Mouse (Mus musculus) midbrain, embryonic 11.5 days (tissue): ENCODE measurements at regions not wholly inside any gene's neighbourhood (a gene's known extent, or its start where the extent isn't known, plus 50 kb on each side); places are given as distances from the start of the nearest gene placed in this dataset.
A peak's percentile ranks its signal among the peaks of the same experiment; 100 is the strongest.

ENCODE experiments used
- ATAC-seq: fragments of 200-750 bp; cut with Nextera tagmentation; 2 replicates; pipeline ENCODE4 v1.8.0; 2017; ENCODE audit warnings: moderate TSS enrichment, moderate library complexity; ENCODE audit not compliant: low FRiP score
- DNase-seq: peaks from one replicate; pipeline ENCODE4 v3.0.0; 2015; ENCODE audit warnings: low spot score; ENCODE audit errors: missing footprints
- H3K27ac ChIP-seq: fragments of 300-500 bp; sonication (generic); 2 replicates; pipeline ENCODE4 v1.5.1; 2014; ENCODE audit warnings: low read depth, low read length
- H3K27me3 ChIP-seq: fragments of 300-500 bp; sonication (generic); 2 replicates; pipeline ENCODE4 v1.6.1; 2014; ENCODE audit warnings: mild to moderate bottlenecking, low read length, moderate library complexity, mixed read lengths; ENCODE audit not compliant: control insufficient read depth, insufficient read depth
- H3K36me3 ChIP-seq: fragments of 300-500 bp; sonication (generic); 2 replicates; pipeline ENCODE4 v1.6.1; 2014; ENCODE audit warnings: mild to moderate bottlenecking, low read length, moderate library complexity, mixed read lengths; ENCODE audit not compliant: control insufficient read depth, insufficient read depth
- H3K4me1 ChIP-seq: fragments of 300-500 bp; sonication (generic); 2 replicates; pipeline ENCODE4 v1.6.1; 2014; ENCODE audit warnings: low read length; ENCODE audit not compliant: control insufficient read depth, insufficient read depth
- H3K4me2 ChIP-seq: fragments of 300-500 bp; sonication (generic); 2 replicates; pipeline ENCODE4 v1.6.1; 2014; ENCODE audit warnings: mild to moderate bottlenecking, moderate library complexity
- H3K4me3 ChIP-seq: fragments of 300-500 bp; sonication (generic); 2 replicates; pipeline ENCODE4 v1.5.1; 2014; ENCODE audit warnings: low read depth, low read length
- H3K9ac ChIP-seq: fragments of 300-500 bp; sonication (generic); 2 replicates; pipeline ENCODE4 v1.6.1; 2014; ENCODE audit warnings: low read length
- H3K9me3 ChIP-seq: fragments of 300-500 bp; sonication (generic); 2 replicates; pipeline ENCODE4 v1.6.1; 2016; ENCODE audit warnings: low read length; ENCODE audit not compliant: control insufficient read depth
- WGBS: fragments of 180-500 bp; shearing (Covaris S2); extraction: QIAGEN DNeasy Blood & Tissue Kit; methylation state at CpG from one replicate; pipeline ENCODE4 v1.1.7; 2014; 5-methylcytosine and 5-hydroxymethylcytosine counted together

GRCm38 (mm10) chr3:56724991-56725390 lies 541.5 kb upstream of the Nbea start:
- DNase-seq (no peak), ATAC-seq (no peak)
- H3K4me1 ChIP-seq, result no peaks in the 10 kb centered on the region

GRCm38 (mm10) chr3:56708260-56708659 lies 524.8 kb upstream of the Nbea start:
- no peaks in the 10 kb centered on the region for H3K9me3 ChIP-seq
- ATAC-seq (no peak), DNase-seq (peak; percentile 53)
- no peak overlapping the region for H3K4me2 ChIP-seq
- H3K36me3 ChIP-seq, result no peaks in the 10 kb centered on the region
- H3K27ac ChIP-seq, result no peak overlapping the region
- no peak overlapping the region for H3K4me3 ChIP-seq
- no peaks in the 10 kb centered on the region for H3K4me1 ChIP-seq
- no peaks in the 10 kb centered on the region for H3K27me3 ChIP-seq
- WGBS, result 85% methylated on average over 1 of the region's 1 CpGs
- H3K9ac ChIP-seq, result no peak overlapping the region

More at GRCm38 (mm10) chr3:56724991-56725390, 541.5 kb upstream of the Nbea start:
- no peak overlapping the region for H3K4me2 ChIP-seq
- no peak overlapping the region for H3K4me3 ChIP-seq
- no peak overlapping the region for H3K9ac ChIP-seq
- H3K36me3 ChIP-seq, result no peaks in the 10 kb centered on the region
- H3K27ac ChIP-seq, result no peak overlapping the region
- H3K9me3 ChIP-seq, result no peaks in the 10 kb centered on the region
- H3K27me3 ChIP-seq, result no peaks in the 10 kb centered on the region

- H3K27ac ChIP-seq, result no peak overlapping the region
- no peak overlapping the region for H3K4me3 ChIP-seq
- no peak overlapping the region for H3K9ac ChIP-seq
- 90% methylated on average over 3 of the region's 3 CpGs for WGBS
- H3K27me3 ChIP-seq, result no peaks in the 10 kb centered on the region
- ATAC-seq, result no peak
- H3K4me2 ChIP-seq, result no peak overlapping the region
- no peaks in the 10 kb centered on the region for H3K4me1 ChIP-seq
- H3K9me3 ChIP-seq, result no peaks in the 10 kb centered on the region
- DNase-seq, result no peak
- no peaks in the 10 kb centered on the region for H3K36me3 ChIP-seq
Measured at GRCm38 (mm10) chr3:56707312-56707711, 523.8 kb upstream of the Nbea start.

- Histone ChIP-seq H3K27me3 (no peaks in the 10 kb centered on the region), H3K27ac (no peak overlapping the region), H3K9me3 (no peaks in the 10 kb centered on the region), H3K4me1 (no peaks in the 10 kb centered on the region), H3K36me3 (no peaks in the 10 kb centered on the region), H3K9ac (no peak overlapping the region), H3K4me3 (no peak overlapping the region), H3K4me2 (no peak overlapping the region)
- 64% methylated on average over 4 of the region's 4 CpGs for WGBS
- ATAC-seq, result no peak
- DNase-seq, result no peak
Measured at GRCm38 (mm10) chr3:56706038-56706437, 522.5 kb upstream of the Nbea start.

GRCm38 (mm10) chr3:56698941-56699340 lies 515.4 kb upstream of the Nbea start:
- Histone ChIP-seq H3K4me1 (peaks cover 14% of the 10 kb centered on the region), H3K27me3 (no peaks in the 10 kb centered on the region), H3K4me3 (no peak overlapping the region), H3K27ac (peak overlapping the region; percentile 73), H3K4me2 (no peak overlapping the region), H3K9me3 (no peaks in the 10 kb centered on the region), H3K9ac (no peak overlapping the region), H3K36me3 (no peaks in the 10 kb centered on the region)
- ATAC-seq (peak; percentile 41), DNase-seq (no peak)

GRCm38 (mm10) chr3:56698248-56698647 lies 514.7 kb upstream of the Nbea start:
- H3K36me3 ChIP-seq, result no peaks in the 10 kb centered on the region
- no peaks in the 10 kb centered on the region for H3K9me3 ChIP-seq
- no peak overlapping the region for H3K4me3 ChIP-seq
- ATAC-seq (peak; percentile 96), DNase-seq (peak; percentile 89)
- H3K27me3 ChIP-seq, result no peaks in the 10 kb centered on the region
- peaks cover 14% of the 10 kb centered on the region for H3K4me1 ChIP-seq
- no peak overlapping the region for H3K9ac ChIP-seq
- peak overlapping the region; percentile 73 for H3K27ac ChIP-seq
- WGBS, result 8% methylated on average over 1 of the region's 1 CpGs
- H3K4me2 ChIP-seq, result no peak overlapping the region

GRCm38 (mm10) chr3:56681031-56681430 lies 497.5 kb upstream of the Nbea start:
- ATAC-seq, result no peak
- Histone ChIP-seq H3K4me1 (no peaks in the 10 kb centered on the region), H3K27me3 (no peaks in the 10 kb centered on the region)

GRCm38 (mm10) chr3:56668829-56669228 lies 485.3 kb upstream of the Nbea start:
- no peak overlapping the region for H3K9ac ChIP-seq
- ATAC-seq (no peak), DNase-seq (no peak)
- no peaks in the 10 kb centered on the region for H3K36me3 ChIP-seq
- H3K27me3 ChIP-seq, result no peaks in the 10 kb centered on the region
- H3K4me2 ChIP-seq, result no peak overlapping the region
- H3K4me3 ChIP-seq, result no peak overlapping the region
- H3K27ac ChIP-seq, result no peak overlapping the region
- no peaks in the 10 kb centered on the region for H3K4me1 ChIP-seq
- H3K9me3 ChIP-seq, result no peaks in the 10 kb centered on the region
- 16% methylated on average over 3 of the region's 3 CpGs for WGBS

More at GRCm38 (mm10) chr3:56681031-56681430, 497.5 kb upstream of the Nbea start:
- Histone ChIP-seq H3K9me3 (no peaks in the 10 kb centered on the region), H3K9ac (no peak overlapping the region), H3K27ac (no peak overlapping the region), H3K4me2 (no peak overlapping the region), H3K4me3 (no peak overlapping the region), H3K36me3 (no peaks in the 10 kb centered on the region)
- DNase-seq, result no peak
- 96% methylated on average over 7 of the region's 7 CpGs for WGBS

GRCm38 (mm10) chr3:56660594-56660993 lies 477.1 kb upstream of the Nbea start:
- Histone ChIP-seq H3K4me3 (no peak overlapping the region), H3K9ac (no peak overlapping the region), H3K9me3 (no peaks in the 10 kb centered on the region), H3K4me2 (no peak overlapping the region), H3K4me1 (no peaks in the 10 kb centered on the region), H3K36me3 (no peaks in the 10 kb centered on the region), H3K27ac (no peak overlapping the region), H3K27me3 (no peaks in the 10 kb centered on the region)
- DNase-seq, result no peak
- 89% methylated on average over 2 of the region's 2 CpGs for WGBS
- ATAC-seq, result no peak

GRCm38 (mm10) chr3:56647313-56647712 lies 463.8 kb upstream of the Nbea start:
- H3K27ac ChIP-seq, result no peak overlapping the region
- ATAC-seq, result no peak
- no peak overlapping the region for H3K9ac ChIP-seq
- H3K9me3 ChIP-seq, result no peaks in the 10 kb centered on the region
- no peaks in the 10 kb centered on the region for H3K36me3 ChIP-seq
- no peaks in the 10 kb centered on the region for H3K27me3 ChIP-seq
- no peak for DNase-seq
- H3K4me3 ChIP-seq, result no peak overlapping the region
- WGBS, result 83% methylated on average over 3 of the region's 3 CpGs
- no peaks in the 10 kb centered on the region for H3K4me1 ChIP-seq
- no peak overlapping the region for H3K4me2 ChIP-seq
